Mouse (Mus musculus) gastrocnemius, postnatal 10 days (tissue): ENCODE data around the gene Urm1. TPM values are rescaled to one million over a fixed set of nuclear protein-coding genes. Genes with fewer than 3 reads are reported as not detected.
"Not testable (repeated sequence)": the region's sequence is repeated elsewhere in the genome, so short reads cannot be mapped to it uniquely, and the experiment has no call there.

Experiments
- DNase-seq: peaks from one replicate; pipeline ENCODE4 v3.0.0; 2021; ENCODE audit warnings: mixed read lengths
- microRNA-seq, 2 experiments: library from miRNA; unstranded; fragments of <30 nt; microRNA quantifications; one replicate each; pipeline ENCODE4 v1.2.0; 2021
- total RNA-seq, 2 experiments: library from RNA; stranded (reverse); gene quantifications; 2 replicates each; pipeline ENCODE4 v1.2.3; 2021

Gene Urm1
- total RNA-seq, 2 experiments from 2014 or later = 25.4 to 28.6 TPM

GRCm38 (mm10) chr2:29865125-29865524 is 45.2 kb downstream of the Urm1 start:
- DNase-seq = no peak

GRCm38 (mm10) chr2:29868949-29869645 is 49.2 kb downstream of the Urm1 start, which contains the start of gene Cercam:
Gene Cercam, plus strand, starts transcription at chr2:29869164.
- peak; percentile 86 for DNase-seq

GRCm38 (mm10) chr2:29869646-29870451 is 50.0 kb downstream of the Urm1 start:
- DNase-seq = no peak

GRCm38 (mm10) chr2:29872581-29873295 is 52.9 kb downstream of the Urm1 start:
- DNase-seq = no peak

GRCm38 (mm10) chr2:29873801-29874200 is 53.9 kb downstream of the Urm1 start:
- DNase-seq = no peak

- DNase-seq = no peak
These were observed 58.2 kb downstream of the Urm1 start for GRCm38 (mm10) chr2:29878061-29878460.

- no peak for DNase-seq
These were observed 59.3 kb downstream of the Urm1 start for GRCm38 (mm10) chr2:29879191-29879590.

- no peak for DNase-seq
These were observed 60.3 kb downstream of the Urm1 start for GRCm38 (mm10) chr2:29879964-29880830.

- DNase-seq = not testable (repeated sequence)
These were observed 66.9 kb downstream of the Urm1 start for GRCm38 (mm10) chr2:29886659-29887292.

- peak; percentile 100 for DNase-seq
These were observed 69.4 kb downstream of the Urm1 start, which contains the start of gene Odf2 for GRCm38 (mm10) chr2:29889066-29889944. Gene Odf2, plus strand, starts transcription at chr2:29889221.

GRCm38 (mm10) chr2:29889991-29890833 is 70.3 kb downstream of the Urm1 start:
- peak; percentile 78 for DNase-seq

- DNase-seq = no peak
These were observed 71.9 kb downstream of the Urm1 start for GRCm38 (mm10) chr2:29891773-29892172.

Small RNA genes within 50 kb of the gene (microRNA-seq; reads per million reads assigned to microRNA genes)
- 0 reads per million in 2 experiments for gene Mir219a-2
- gene Mir219b = 0 reads per million in 2 experiments

Other genes starting within 250 kb of the Urm1 start
- 10 to 100 TPM; 90.9 to 92.2 TPM for gene Rapgef1, start 200.4 kb upstream of the Urm1 start, total RNA-seq
- not detected for gene Gm13420, start 68.4 kb upstream of the Urm1 start, total RNA-seq
- not detected for gene Gm13547, start 60.8 kb upstream of the Urm1 start, total RNA-seq
- 1 to 10 TPM; 8.0 to 8.7 TPM for gene Coq4, start 32.6 kb upstream of the Urm1 start, total RNA-seq
- gene Trub2, start 31.6 kb upstream of the Urm1 start, total RNA-seq = 10 to 100 TPM; 24.7 to 36.5 TPM
- 10 to 100 TPM; 10.6 to 11.2 TPM for gene Slc27a4, start 17.4 kb upstream of the Urm1 start, total RNA-seq
- gene Cercam, start 49.1 kb downstream of the Urm1 start, total RNA-seq = 10 to 100 TPM; 28.3 to 39.0 TPM
- 10 to 100 TPM; 21.3 to 29.7 TPM for gene Odf2, start 69.1 kb downstream of the Urm1 start, total RNA-seq
- gene Gle1, start 115.4 kb downstream of the Urm1 start, total RNA-seq = 10 to 100 TPM; 20.9 to 21.7 TPM
- gene Sptan1, start 145.5 kb downstream of the Urm1 start, total RNA-seq = 100 to 1,000 TPM; 103 to 127 TPM
- gene Wdr34, start 228.8 kb downstream of the Urm1 start, total RNA-seq = 1 to 10 TPM; 4.7 to 5.4 TPM
- gene Set, start 237.3 kb downstream of the Urm1 start, total RNA-seq = 100 to 1,000 TPM; 128 to 134 TPM